Mouse (Mus musculus) liver, embryonic 16.5 days (tissue): ENCODE measurements around the gene Ubash3b. TPM values are rescaled to one million over a fixed set of nuclear protein-coding genes. Genes with fewer than 3 reads are reported as not detected.

Source experiments
- ATAC-seq: fragments of 200-750 bp; cut with Nextera tagmentation; 2 replicates; pipeline ENCODE4 v1.8.0; 2017; ENCODE audit warnings: low read depth, mild to moderate bottlenecking, moderate number of reproducible peaks, moderate library complexity
- H3K27ac ChIP-seq: fragments of 300-500 bp; sonication (generic); 2 replicates; pipeline ENCODE4 v1.5.1; 2014; ENCODE audit warnings: mild to moderate bottlenecking, low read length
- H3K27me3 ChIP-seq: fragments of 300-500 bp; sonication (generic); 2 replicates; pipeline ENCODE4 v1.6.1; 2014; ENCODE audit warnings: low read depth, low read length, mixed read lengths; ENCODE audit not compliant: control insufficient read depth, insufficient read depth
- H3K36me3 ChIP-seq: fragments of 300-500 bp; sonication (generic); 2 replicates; pipeline ENCODE4 v1.6.1; 2014; ENCODE audit warnings: mild to moderate bottlenecking; ENCODE audit not compliant: control insufficient read depth, insufficient read depth
- H3K4me1 ChIP-seq: fragments of 300-500 bp; sonication (generic); 2 replicates; pipeline ENCODE4 v1.6.1; 2014; ENCODE audit warnings: low read depth, low read length, mixed read lengths; ENCODE audit not compliant: control insufficient read depth
- H3K4me2 ChIP-seq: fragments of 300-500 bp; sonication (generic); 2 replicates; pipeline ENCODE4 v1.6.1; 2014; ENCODE audit warnings: low read depth, low read length, mixed read lengths
- H3K4me3 ChIP-seq: fragments of 300-500 bp; sonication (generic); 2 replicates; pipeline ENCODE4 v1.5.1; 2014; ENCODE audit warnings: low read depth, mild to moderate bottlenecking, low read length
- H3K9ac ChIP-seq: fragments of 300-500 bp; sonication (generic); 2 replicates; pipeline ENCODE4 v1.6.1; 2014; ENCODE audit warnings: low read depth, low read length
- H3K9me3 ChIP-seq: fragments of 300-500 bp; sonication (generic); replicated peaks from 2 replicates; pipeline ENCODE4 v1.6.1; 2016; ENCODE audit warnings: low read length; ENCODE audit not compliant: control insufficient read depth
- WGBS: fragments of 180-500 bp; shearing (Covaris S2); extraction: QIAGEN DNeasy Blood & Tissue Kit; methylation state at CpG from one replicate; pipeline ENCODE4 v1.1.7; 2014; ENCODE audit not compliant: insufficient replicate concordance; 5-methylcytosine and 5-hydroxymethylcytosine counted together
- polyA plus RNA-seq: library from polyadenylated mRNA; unstranded; fragments of >200 nt; fragmentation: Nextera tagmentation; extraction: Ambion mirVana; gene quantifications from 2 replicates; pipeline ENCODE4 v1.2.1, GENCODE M21; 2015

Gene Ubash3b
- polyA plus RNA-seq, 1 experiment from 2014 or later, result 4.7 TPM

- peak overlapping the region; percentile 61; the same call in 1 of the 2 replicates for H3K27ac ChIP-seq
- no peak overlapping the region for H3K9ac ChIP-seq
- no peaks in the 10 kb centered on the region for H3K9me3 ChIP-seq
- H3K27me3 ChIP-seq, result no peaks in the 10 kb centered on the region
- H3K4me2 ChIP-seq, result no peak overlapping the region
- no peak overlapping the region for H3K4me3 ChIP-seq
- WGBS, result 20% methylated on average over 5 of the region's 5 CpGs
- no peaks in the 10 kb centered on the region for H3K36me3 ChIP-seq
- peak; percentile 47 for ATAC-seq
- H3K4me1 ChIP-seq, result peaks cover 48% of the 10 kb centered on the region
Observed at GRCm38 (mm10) chr9:41069509-41069908, 92.0 kb downstream of the Ubash3b start.

DNA sequence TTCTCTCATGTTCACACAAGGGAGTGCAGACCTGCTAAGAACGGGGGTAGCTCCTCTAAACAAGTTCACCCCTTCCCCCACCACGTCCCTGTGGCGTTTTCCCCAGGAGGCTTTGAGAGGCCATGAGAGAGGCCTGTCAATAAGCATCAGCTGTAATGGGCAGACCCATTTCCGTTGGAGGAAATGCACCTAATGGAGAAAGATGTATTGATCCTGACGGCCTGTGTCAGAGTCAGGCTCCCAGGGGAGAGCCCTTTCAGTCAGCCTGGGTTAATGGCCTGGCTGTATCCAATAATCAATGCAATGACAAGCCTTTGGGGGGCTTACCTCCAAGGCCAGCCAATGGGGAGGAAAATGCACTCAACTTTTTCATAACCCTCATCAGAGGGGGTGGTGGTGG is 100.1 kb downstream of the Ubash3b start:
- no peak overlapping the region for H3K4me2 ChIP-seq
- no peak overlapping the region for H3K27ac ChIP-seq
- no peak overlapping the region for H3K9ac ChIP-seq
- H3K4me3 ChIP-seq, result no peak overlapping the region
- no peaks in the 10 kb centered on the region for H3K9me3 ChIP-seq
- 40% methylated on average over 5 of the region's 5 CpGs for WGBS
- H3K36me3 ChIP-seq, result no peaks in the 10 kb centered on the region
- no peaks in the 10 kb centered on the region for H3K27me3 ChIP-seq
- no peak for ATAC-seq
- H3K4me1 ChIP-seq, result peaks cover 9% of the 10 kb centered on the region

DNA sequence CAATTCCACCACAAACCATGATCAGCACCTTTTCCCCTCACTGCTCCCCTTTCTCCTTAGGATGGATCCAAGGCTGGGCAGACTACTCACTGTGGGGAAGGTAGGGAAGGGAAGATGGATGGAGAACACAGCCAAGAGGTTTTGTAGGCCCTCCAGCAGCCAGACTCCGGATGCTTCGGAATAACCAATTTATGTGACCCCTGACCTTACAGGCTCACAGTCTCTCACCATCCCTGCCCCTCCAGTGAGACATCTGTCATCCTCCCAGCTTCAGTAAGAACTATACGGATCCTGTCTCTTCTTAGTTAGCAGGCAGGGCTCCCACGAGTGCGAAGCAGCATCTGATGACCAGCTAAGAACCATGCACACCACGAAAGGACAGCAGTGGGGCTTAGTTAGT is 100.9 kb downstream of the Ubash3b start:
- 74% methylated on average over 6 of the region's 6 CpGs for WGBS
- no peak overlapping the region for H3K9ac ChIP-seq
- no peak overlapping the region for H3K4me3 ChIP-seq
- ATAC-seq, result no peak
- peaks cover 9% of the 10 kb centered on the region for H3K4me1 ChIP-seq
- no peaks in the 10 kb centered on the region for H3K27me3 ChIP-seq
- H3K9me3 ChIP-seq, result no peaks in the 10 kb centered on the region
- H3K27ac ChIP-seq, result no peak overlapping the region
- H3K4me2 ChIP-seq, result no peak overlapping the region
- H3K36me3 ChIP-seq, result no peaks in the 10 kb centered on the region

- Histone ChIP-seq H3K9ac (no peak overlapping the region), H3K27me3 (no peaks in the 10 kb centered on the region), H3K4me3 (no peak overlapping the region), H3K36me3 (no peaks in the 10 kb centered on the region), H3K27ac (no peak overlapping the region), H3K9me3 (no peaks in the 10 kb centered on the region), H3K4me2 (no peak overlapping the region), H3K4me1 (peaks cover 9% of the 10 kb centered on the region)
- ATAC-seq, result peak; percentile 64
- 10% methylated on average over 8 of the region's 8 CpGs for WGBS
Observed at GRCm38 (mm10) chr9:41058765-41059535, 102.5 kb downstream of the Ubash3b start.

GRCm38 (mm10) chr9:41054166-41054565 is 107.3 kb downstream of the Ubash3b start:
- Histone ChIP-seq H3K27ac (no peak overlapping the region), H3K4me2 (no peak overlapping the region), H3K4me3 (no peak overlapping the region), H3K4me1 (peaks cover 25% of the 10 kb centered on the region), H3K27me3 (no peaks in the 10 kb centered on the region), H3K36me3 (no peaks in the 10 kb centered on the region), H3K9ac (no peak overlapping the region), H3K9me3 (no peaks in the 10 kb centered on the region)
- no peak for ATAC-seq
- WGBS, result 78% methylated on average over 9 of the region's 9 CpGs

- no peaks in the 10 kb centered on the region for H3K9me3 ChIP-seq
- H3K27me3 ChIP-seq, result no peaks in the 10 kb centered on the region
- H3K36me3 ChIP-seq, result no peaks in the 10 kb centered on the region
- ATAC-seq, result no peak
- no peak overlapping the region for H3K27ac ChIP-seq
- no peak overlapping the region for H3K4me3 ChIP-seq
- WGBS, result 38% methylated on average over 4 of the region's 4 CpGs
- no peak overlapping the region for H3K9ac ChIP-seq
- peaks cover 23% of the 10 kb centered on the region for H3K4me1 ChIP-seq
- no peak overlapping the region for H3K4me2 ChIP-seq
Observed at GRCm38 (mm10) chr9:41053478-41053877, 108.0 kb downstream of the Ubash3b start.

DNA sequence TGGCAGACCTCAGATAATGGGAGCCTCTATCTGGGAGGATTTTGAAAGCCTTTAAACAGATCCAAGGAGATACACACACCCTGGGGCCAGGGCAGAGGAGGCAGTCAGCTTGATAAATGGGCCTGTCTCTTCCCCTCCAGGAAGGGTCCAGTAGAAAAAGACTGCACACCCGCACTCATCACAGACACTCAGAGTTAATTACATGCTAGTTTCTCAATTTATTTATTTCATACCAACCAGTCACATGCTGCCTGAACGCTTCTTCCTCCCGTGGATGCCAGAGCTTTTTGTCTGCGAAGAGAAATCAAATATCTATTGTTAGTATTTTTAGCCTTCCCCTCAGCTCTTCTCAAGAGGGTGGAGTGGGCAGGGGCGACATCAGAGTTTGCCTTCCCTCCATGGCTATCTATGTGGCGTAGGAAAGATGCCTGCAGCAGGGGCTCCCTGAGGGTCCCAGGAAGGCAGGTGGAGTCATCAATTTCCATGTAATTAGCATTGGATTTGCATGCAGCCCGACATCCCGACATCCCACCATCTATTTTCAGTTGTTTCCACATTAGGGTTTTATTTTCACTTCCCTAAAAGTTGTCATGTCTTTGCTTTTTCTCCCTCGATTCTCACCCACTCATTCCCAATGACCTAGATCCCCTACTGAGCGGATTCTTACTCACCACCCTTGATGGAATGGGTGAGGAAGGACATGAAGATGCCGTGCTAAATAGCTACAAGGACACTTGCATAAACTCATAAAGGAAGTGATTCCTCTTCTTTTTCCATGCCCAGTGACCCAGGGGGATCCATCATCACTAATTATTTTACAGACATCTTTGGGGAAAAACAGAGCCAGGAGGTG is 110.2 kb downstream of the Ubash3b start:
- Histone ChIP-seq H3K9me3 (no peaks in the 10 kb centered on the region), H3K4me1 (peaks cover 33% of the 10 kb centered on the region), H3K36me3 (no peaks in the 10 kb centered on the region), H3K27me3 (no peaks in the 10 kb centered on the region), H3K4me3 (no peak overlapping the region), H3K4me2 (no peak overlapping the region), H3K9ac (no peak overlapping the region), H3K27ac (no peak overlapping the region)
- no peak for ATAC-seq
- 48% methylated on average over 11 of the region's 11 CpGs for WGBS

DNA sequence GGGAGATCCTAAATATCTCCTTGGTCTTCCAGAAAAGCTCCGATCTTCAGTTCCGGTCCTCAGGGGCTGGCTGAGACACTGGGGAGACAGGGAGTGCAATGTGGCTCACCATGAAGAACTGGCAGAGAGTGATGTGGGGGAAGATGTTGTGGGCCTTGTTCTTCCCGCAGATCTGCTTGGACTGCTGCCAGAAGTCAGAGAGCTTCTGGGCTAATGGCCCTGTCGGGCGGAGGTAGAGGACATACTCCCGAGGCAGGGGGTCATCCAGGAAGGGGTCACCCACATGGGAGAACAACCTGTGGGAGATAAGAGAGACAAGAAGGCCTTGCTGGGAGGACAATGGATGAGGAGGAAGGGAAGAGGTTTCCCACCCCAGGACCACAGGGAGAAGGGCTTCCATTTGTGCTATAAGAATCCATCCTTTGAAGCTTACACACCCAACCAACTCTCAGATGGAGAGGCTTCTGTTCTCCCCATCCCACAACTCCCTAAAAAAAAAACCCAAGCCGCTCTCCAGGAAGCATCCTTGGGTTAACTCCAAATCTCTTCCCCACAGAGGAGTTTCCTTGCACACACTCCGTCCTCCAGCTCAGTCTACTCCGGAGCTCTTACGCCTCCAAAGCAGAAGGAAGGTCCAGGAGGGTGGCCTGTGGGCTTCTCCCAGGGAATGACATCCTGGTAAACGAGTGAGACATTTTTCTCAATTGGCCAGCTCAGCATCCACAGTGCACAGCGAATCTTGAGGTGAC is 111.0 kb downstream of the Ubash3b start:
- no peak for ATAC-seq
- Histone ChIP-seq H3K9ac (no peak overlapping the region), H3K4me2 (no peak overlapping the region), H3K27ac (no peak overlapping the region), H3K27me3 (no peaks in the 10 kb centered on the region), H3K4me3 (no peak overlapping the region), H3K36me3 (no peaks in the 10 kb centered on the region), H3K9me3 (no peaks in the 10 kb centered on the region), H3K4me1 (peaks cover 33% of the 10 kb centered on the region)
- WGBS, result 60% methylated on average over 12 of the region's 12 CpGs
